Mouse (Mus musculus): ENCODE results near the gene Ldb1.
A peak's percentile ranks its signal among the peaks of the same experiment; 100 is the strongest.
"Not testable (repeated sequence)": the region's sequence is repeated elsewhere in the genome, so short reads cannot be mapped to it uniquely, and the experiment has no call there.

Gene Ldb1

DNA sequence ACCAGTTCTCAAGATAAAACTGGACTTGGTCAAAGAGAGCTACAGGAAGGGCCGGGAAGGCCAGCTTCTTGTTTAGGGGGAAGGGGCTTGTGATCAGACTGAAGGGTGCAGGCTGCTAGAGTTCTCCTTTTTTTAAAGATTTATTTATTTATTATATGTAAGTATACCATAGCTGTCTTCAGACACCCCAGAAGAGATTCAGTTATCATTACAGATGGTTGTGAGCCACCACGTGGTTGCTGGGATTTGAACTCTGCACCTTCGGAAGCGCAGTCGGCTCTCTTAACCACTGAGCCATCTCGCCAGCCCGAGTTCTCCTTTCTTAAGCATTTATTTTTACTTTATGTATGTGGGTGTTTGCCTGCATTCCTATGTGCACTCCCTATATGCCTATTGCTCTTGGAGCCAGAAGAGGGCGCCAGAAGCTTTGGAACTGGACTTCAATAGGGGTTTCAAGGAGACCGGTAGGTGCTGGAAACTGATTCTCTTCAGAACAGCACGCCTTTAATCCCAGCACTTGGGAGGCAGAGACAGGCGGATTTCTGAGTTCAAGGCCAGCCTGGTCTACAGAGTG is 16.2 kb downstream of the Ldb1 start:
- DNase-seq (ENCODE audit: extremely low spot score) = no peak

- no peak for DNase-seq (ENCODE audit: extremely low spot score)
Observed at GRCm38 (mm10) chr19:46026567-46026966, 18.4 kb downstream of the Ldb1 start.

GRCm38 (mm10) chr19:46024959-46025358 is 20.1 kb downstream of the Ldb1 start:
- DNase-seq (ENCODE audit: extremely low spot score) = no peak

DNA sequence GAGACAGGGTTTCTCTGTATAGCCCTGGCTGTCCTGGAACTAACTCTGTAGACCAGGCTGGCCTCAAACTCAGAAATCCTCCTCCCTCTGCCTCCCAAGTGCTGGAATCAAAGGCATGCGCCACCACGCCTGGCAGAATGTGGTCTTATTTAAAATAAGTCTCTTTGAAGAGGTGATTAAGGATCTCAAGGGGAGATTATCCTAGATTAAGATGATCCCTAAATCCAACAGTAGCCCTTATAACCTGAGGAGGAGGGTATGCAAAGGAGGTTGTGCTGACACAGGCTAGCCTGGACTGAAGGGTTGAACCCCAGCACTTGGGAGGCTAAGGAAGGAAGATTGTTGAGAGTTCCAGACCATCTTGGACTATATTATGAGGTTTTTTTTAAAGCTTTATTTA is 29.0 kb downstream of the Ldb1 start:
- DNase-seq (ENCODE audit: extremely low spot score) = no peak

GRCm38 (mm10) chr19:46014572-46015178 is 30.3 kb downstream of the Ldb1 start:
- DNase-seq (ENCODE audit: extremely low spot score) = peak; percentile 85

- no peak for DNase-seq (ENCODE audit: extremely low spot score)
Observed at GRCm38 (mm10) chr19:46005680-46006079, 39.3 kb downstream of the Ldb1 start.

DNA sequence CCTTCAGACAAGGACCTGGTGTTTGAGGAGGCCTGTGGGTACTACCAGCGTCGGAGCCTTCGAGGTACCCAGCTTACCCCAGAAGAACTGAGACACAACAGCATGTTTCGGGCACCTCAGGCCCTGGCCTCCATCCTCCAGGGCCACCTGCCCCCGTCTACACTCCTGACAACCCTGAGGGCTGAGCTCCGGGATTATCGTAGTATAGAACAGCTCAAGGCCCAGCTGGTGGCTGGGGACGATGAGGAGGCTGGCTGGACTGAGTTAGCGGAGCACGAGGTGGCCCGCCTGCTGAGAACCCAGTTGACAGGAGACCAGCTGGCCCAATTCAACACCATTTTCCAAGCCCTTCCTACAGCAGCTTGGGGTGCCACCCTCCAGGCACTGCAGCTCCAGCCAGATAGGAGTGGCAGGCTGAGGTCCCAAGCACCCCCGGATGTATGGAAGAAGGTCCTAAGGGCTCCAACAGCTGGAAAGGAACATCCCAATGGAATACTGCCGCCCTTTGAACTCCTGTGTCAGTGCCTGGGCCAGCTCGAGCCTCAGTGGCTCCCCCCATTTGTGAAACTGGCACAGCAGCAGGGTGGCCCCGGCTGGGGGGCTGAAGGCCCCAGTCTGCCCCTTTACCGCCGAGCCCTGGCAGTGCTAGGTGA is 40.1 kb downstream of the Ldb1 start:
- no peak for DNase-seq (ENCODE audit: extremely low spot score)

- DNase-seq (ENCODE audit: extremely low spot score) = peak; percentile 77
Observed at GRCm38 (mm10) chr19:46003371-46004226, 41.4 kb downstream of the Ldb1 start, which contains the start of gene Hps6. Gene Hps6, plus strand, starts transcription at chr19:46003508.

GRCm38 (mm10) chr19:46002279-46002678 is 42.7 kb downstream of the Ldb1 start:
- DNase-seq (ENCODE audit: extremely low spot score) = no peak

- no peak for DNase-seq (ENCODE audit: extremely low spot score)
Observed at GRCm38 (mm10) chr19:45999378-45999777, 45.6 kb downstream of the Ldb1 start.

- no peak for DNase-seq (ENCODE audit: extremely low spot score)
Observed at GRCm38 (mm10) chr19:45998694-45999217, 46.3 kb downstream of the Ldb1 start.

GRCm38 (mm10) chr19:45997785-45998693 is 47.0 kb downstream of the Ldb1 start, which contains the start of gene Armh3:
Gene Armh3, minus strand, starts transcription at chr19:45998488.
- DNase-seq (ENCODE audit: extremely low spot score) = peak; percentile 95

DNA sequence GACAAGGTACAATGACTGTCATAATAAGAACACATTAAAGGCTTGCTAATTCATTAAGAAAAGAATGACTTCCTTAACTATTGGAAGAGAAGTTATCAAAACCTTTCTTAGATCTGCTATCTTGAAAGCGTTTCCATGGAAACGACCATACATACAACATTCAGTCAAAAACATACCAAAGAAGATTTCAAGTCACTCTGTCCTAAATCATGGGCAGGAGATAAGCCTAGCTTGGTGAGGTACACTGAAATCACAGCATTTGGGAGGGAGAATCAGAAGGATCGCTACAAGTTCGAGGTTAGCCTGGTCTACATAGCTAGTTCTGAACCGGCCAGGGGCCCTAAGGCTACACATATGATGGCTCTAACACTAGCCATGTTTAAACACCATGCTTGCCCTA is 47.6 kb downstream of the Ldb1 start:
- no peak for DNase-seq (ENCODE audit: extremely low spot score)

DNA sequence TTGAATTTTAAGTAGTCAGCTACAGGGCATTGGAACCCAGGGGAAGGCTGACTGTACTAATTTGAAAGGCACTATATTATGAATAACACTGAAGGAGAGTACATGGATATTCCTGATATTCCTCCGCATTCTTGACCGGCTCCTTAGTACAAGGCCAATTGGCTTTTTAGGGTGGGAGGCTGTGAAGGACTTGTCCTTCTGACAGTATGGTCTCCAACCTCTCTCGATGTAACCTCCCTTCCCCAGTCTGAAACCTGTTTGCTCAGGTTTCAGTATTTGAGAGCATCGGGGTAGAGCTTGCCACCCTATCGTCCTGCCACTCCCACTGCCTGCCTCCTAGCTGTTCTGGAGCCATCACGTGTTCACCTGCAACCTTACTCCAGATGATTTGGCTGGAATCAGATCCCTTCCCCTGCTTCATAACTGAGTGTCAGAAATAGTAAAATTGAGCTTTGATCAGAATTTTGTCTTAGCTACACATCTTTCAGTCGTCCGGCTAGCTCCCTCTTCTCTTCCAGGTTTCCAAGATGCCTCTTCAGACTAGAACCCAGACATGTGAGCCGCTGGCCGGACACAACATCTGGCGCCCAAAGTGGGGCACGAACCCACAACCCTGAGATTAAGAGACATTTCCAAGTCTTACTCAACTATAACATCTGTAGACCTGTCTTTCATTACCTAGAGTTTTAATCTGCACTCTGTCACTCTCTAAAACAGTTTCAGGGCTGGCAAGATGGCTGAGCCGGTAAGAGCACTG is 50.9 kb downstream of the Ldb1 start:
- no peak for DNase-seq (ENCODE audit: extremely low spot score)

DNA sequence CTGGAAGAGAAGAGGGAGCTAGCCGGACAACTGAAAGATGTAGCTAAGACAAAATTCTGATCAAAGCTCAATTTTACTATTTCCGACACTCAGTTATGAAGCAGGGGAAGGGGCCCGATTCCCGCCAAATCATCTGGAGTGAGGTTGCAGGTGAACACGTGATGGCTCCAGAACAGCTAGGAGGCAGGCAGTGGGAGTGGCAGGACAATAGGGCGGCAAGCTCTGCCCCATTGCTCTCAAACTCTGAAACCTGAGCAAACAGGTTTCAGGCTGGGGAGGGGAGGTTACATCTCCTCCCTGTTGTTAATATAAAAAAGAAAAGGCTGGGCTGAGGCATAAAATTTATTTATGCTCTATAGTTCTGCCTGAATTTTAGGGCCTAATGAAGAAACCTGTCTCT is 51.6 kb downstream of the Ldb1 start:
- DNase-seq (ENCODE audit: extremely low spot score) = not testable (repeated sequence)

DNA sequence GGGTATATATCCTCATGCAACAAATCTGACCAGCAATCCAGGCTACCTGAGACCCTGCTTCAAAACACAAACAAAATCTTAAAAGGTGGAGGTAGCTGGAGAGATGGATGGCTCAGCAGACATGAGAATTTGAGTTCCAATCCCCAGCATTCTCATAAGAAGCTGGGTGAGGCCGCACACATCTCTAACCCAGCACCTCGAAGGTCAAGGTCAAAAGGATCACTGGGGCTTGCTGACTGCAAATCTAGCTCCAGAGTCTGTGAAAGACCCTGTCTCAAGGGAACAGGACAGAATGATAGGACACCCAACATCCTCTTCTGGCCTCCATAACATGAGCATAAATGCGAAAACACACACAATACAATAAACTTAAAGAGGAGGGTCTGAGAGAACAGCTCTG is 53.8 kb downstream of the Ldb1 start:
- no peak for DNase-seq (ENCODE audit: extremely low spot score)

GRCm38 (mm10) chr19:45988238-45988637 is 56.8 kb downstream of the Ldb1 start:
- DNase-seq (ENCODE audit: extremely low spot score) = no peak

DNA sequence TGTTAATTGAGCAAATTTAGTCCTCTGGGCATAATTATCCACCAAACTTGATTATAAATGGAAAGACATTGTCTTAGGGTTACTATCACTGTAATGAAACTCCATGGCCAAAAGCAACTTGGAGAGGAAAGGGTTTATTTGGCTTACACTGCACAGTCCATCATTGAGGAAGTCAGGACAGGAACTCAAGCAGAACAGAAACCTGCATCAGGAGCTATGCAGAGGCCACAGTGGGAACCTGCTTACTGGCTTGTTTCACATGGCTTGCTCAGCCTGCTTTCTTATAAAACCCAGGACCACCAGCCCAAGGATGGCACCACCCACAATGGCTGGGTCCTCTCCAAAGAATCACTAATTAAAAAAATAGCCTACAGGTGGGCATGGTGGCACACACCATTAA is 60.6 kb downstream of the Ldb1 start:
- DNase-seq (ENCODE audit: extremely low spot score) = no peak

Data from embryo, embryonic 9.5 days (tissue).